20 mouse cellular contexts compared by ENCODE assay signal in the genomic region with DNA sequence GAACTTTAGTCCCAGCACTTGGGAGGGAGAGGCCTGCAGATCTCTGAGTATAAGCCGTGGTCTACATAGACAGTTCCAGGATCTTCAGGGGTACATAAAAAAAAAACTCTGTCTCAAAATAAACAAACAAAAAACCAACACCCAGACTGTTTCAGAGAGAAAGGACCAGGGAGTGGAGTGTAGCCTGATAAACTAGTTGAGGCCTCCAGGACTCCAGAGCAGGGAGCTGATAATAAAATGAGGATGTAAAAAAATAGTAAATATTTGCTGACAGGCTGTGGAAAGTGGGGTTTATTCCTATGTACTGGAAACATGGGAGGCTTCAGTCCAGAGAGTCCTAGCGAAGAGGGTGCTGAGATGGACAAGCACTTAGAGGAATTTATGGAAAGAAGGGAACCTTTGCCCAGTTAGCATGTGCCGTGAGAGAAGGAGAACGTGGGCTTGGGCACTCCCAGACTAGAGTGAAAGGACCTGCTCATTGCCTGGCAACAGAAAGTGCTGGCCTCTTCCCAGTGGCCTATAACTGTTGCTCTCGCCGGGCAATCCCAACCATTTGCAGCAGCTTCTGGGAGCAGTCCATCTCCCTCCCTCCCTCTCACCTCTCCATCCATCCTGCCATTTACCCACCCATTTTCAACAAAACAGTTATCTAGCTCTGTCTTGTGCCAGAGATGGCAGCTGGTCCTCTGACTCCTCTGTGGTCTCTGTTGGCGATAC. TPM values are rescaled to one million over a fixed set of nuclear protein-coding genes. Genes with fewer than 3 reads are reported as not detected.
DNase-seq lines count a peak whose midpoint lies in the region; ATAC-seq and TF ChIP-seq lines count a peak whose summit lies in the region.
"Had no signal": no experiment of that assay in that cellular context is flagged by ENCODE, and none has a peak within 500 bp of the region (broad histone marks: within the 10 kb centered on the region; RNA-seq: fewer than 3 reads in every experiment).

No protein-coding gene starts in this region.

- no peaks in the 10 kb centered on the region for H3K4me1 ChIP-seq in hindbrain, embryonic 16.5 days (ENCODE audit: control insufficient read depth, insufficient read depth, low read depth, low read length)
- peaks cover 4% of the 10 kb centered on the region; the same call in 1 of the 2 replicates for H3K4me1 ChIP-seq in hindbrain, embryonic 13.5 days (replicated peaks)
- H3K4me1 ChIP-seq in G1E (ENCODE audit: insufficient read depth, low read depth, low read length) = peaks cover 43% of the 10 kb centered on the region
- H3K4me1 ChIP-seq in liver, embryonic 11.5 days (replicated peaks; ENCODE audit: control insufficient read depth, insufficient read depth, low read length) = peaks cover 16% of the 10 kb centered on the region
- H3K4me1 ChIP-seq: forebrain, embryonic 10.5 days; intestine, embryonic 15.5 days; lung, embryonic 15.5 days had no signal

- H3K36me3 ChIP-seq in hindbrain, embryonic 16.5 days (ENCODE audit: control insufficient read depth, insufficient read depth, low read length) = peaks cover 5% of the 10 kb centered on the region
- peaks cover 68% of the 10 kb centered on the region for H3K36me3 ChIP-seq in hindbrain, embryonic 13.5 days
- peaks cover 74% of the 10 kb centered on the region for H3K36me3 ChIP-seq in G1E (replicated peaks)
- peaks cover 13% of the 10 kb centered on the region; the same call in 1 of the 2 replicates for H3K36me3 ChIP-seq in liver, embryonic 11.5 days (ENCODE audit: control insufficient read depth, insufficient read depth, low read length)

- H3K9me3 ChIP-seq in hindbrain, embryonic 16.5 days (ENCODE audit: control insufficient read depth, low read length) = no peaks in the 10 kb centered on the region
- no peaks in the 10 kb centered on the region for H3K9me3 ChIP-seq in hindbrain, embryonic 13.5 days
- no peaks in the 10 kb centered on the region for H3K9me3 ChIP-seq in G1E (replicated peaks)
- no peaks in the 10 kb centered on the region for H3K9me3 ChIP-seq in liver, embryonic 11.5 days (ENCODE audit: control insufficient read depth, low read length)
- H3K9me3 ChIP-seq: forebrain, embryonic 10.5 days; intestine, embryonic 15.5 days; lung, embryonic 15.5 days had no signal

- no peak overlapping the region for H3K9ac ChIP-seq in hindbrain, embryonic 16.5 days (ENCODE audit: low read depth, low read length)
- H3K9ac ChIP-seq in hindbrain, embryonic 13.5 days = no peak overlapping the region
- 0 out of 2 replicates have a peak overlapping the region, but pooled peaks have one; percentile 25 for H3K9ac ChIP-seq in liver, embryonic 11.5 days (ENCODE audit: low read depth, low read length)
- H3K9ac ChIP-seq: intestine, embryonic 15.5 days; lung, embryonic 15.5 days had no signal

- H3K4me2 ChIP-seq in hindbrain, embryonic 16.5 days (ENCODE audit: low read length) = no peak overlapping the region
- no peak overlapping the region for H3K4me2 ChIP-seq in hindbrain, embryonic 13.5 days
- H3K4me2 ChIP-seq in liver, embryonic 11.5 days = peak overlapping the region; percentile 36
- H3K4me2 ChIP-seq: intestine, embryonic 15.5 days; lung, embryonic 15.5 days; midbrain, embryonic 11.5 days had no signal

- ATAC-seq in hindbrain, embryonic 16.5 days = peak; percentile 60
- no peak for ATAC-seq in hindbrain, embryonic 13.5 days (ENCODE audit: low FRiP score)
- ATAC-seq in G1E (ENCODE audit: extremely low read depth, insufficient number of reproducible peaks, low FRiP score, poor library complexity, severe bottlenecking) = no peak
- ATAC-seq in liver, embryonic 11.5 days (replicated peaks; ENCODE audit: low FRiP score) = peak; percentile 68

- WGBS in hindbrain, embryonic 16.5 days = 65% methylated on average over 7 of the region's 7 CpGs
- WGBS in hindbrain, embryonic 13.5 days = 83% methylated on average over 7 of the region's 7 CpGs
- WGBS in liver, embryonic 11.5 days = 79% methylated on average over 7 of the region's 7 CpGs

- TF ChIP-seq CTCF in G1E (IDR thresholded peaks at IDR 0.05; ENCODE audit: low read depth, low read length) = no peak

- peak overlapping the region; percentile 23; the same call in 1 of the 2 replicates for H3K27ac ChIP-seq in hindbrain, embryonic 16.5 days (ENCODE audit: low read depth, low read length)
- H3K27ac ChIP-seq in hindbrain, embryonic 13.5 days = no peak overlapping the region
- peak overlapping the region; percentile 77 for H3K27ac ChIP-seq in liver, embryonic 11.5 days (ENCODE audit: low read depth, low read length)
- H3K27ac ChIP-seq: forebrain, embryonic 10.5 days; intestine, embryonic 15.5 days; lung, embryonic 15.5 days had no signal

- DNase-seq in A20 (ENCODE audit: low read depth, low spot score) = peak; percentile 31
- DNase-seq in G1E (ENCODE audit: low spot score) = no peak
- no peak for DNase-seq in liver, embryonic 11.5 days (ENCODE audit: low spot score)
- DNase-seq in frontal cortex, postnatal 36 days (ENCODE audit: low spot score in 2 of 2) = no peak
- DNase-seq in adrenal gland, postnatal 14 days = no peak
- no peak for DNase-seq in adrenal gland, adult 8-10 months
- DNase-seq: cerebellum, adult 2 months; spleen, adult 18-20 months had no signal

- H3K27me3 ChIP-seq in hindbrain, embryonic 16.5 days (replicated peaks; ENCODE audit: control insufficient read depth, insufficient read depth, low read length) = no peaks in the 10 kb centered on the region
- no peaks in the 10 kb centered on the region for H3K27me3 ChIP-seq in hindbrain, embryonic 13.5 days
- H3K27me3 ChIP-seq in G1E (ENCODE audit: insufficient read depth, low read length) = no peaks in the 10 kb centered on the region
- no peaks in the 10 kb centered on the region for H3K27me3 ChIP-seq in liver, embryonic 11.5 days (replicated peaks; ENCODE audit: control insufficient read depth, insufficient read depth, low read length)
- H3K27me3 ChIP-seq: intestine, embryonic 15.5 days; lung, embryonic 15.5 days had no signal

- no peak overlapping the region for H3K4me3 ChIP-seq in hindbrain, embryonic 16.5 days (ENCODE audit: low read length)
- H3K4me3 ChIP-seq in hindbrain, embryonic 13.5 days = no peak overlapping the region
- peak overlapping the region; percentile 65; the same call in 1 of the 2 replicates for H3K4me3 ChIP-seq in G1E (ENCODE audit: low read depth, low read length)
- no peak overlapping the region for H3K4me3 ChIP-seq in liver, embryonic 11.5 days (ENCODE audit: low read depth, low read length)
- H3K4me3 ChIP-seq: forebrain, embryonic 10.5 days; intestine, embryonic 15.5 days; lung, embryonic 15.5 days had no signal

RNA-seq across cellular contexts. Expression of a gene that starts 22.9 kb away (rescaled TPM):
- 18.4 and 20.6 TPM in 2 replicates for polyA plus RNA-seq in hindbrain, embryonic 16.5 days (2015; fragmentation: Nextera tagmentation; extraction: Ambion mirVana)
- polyA plus RNA-seq in hindbrain, embryonic 13.5 days (2015; fragmentation: Nextera tagmentation; extraction: Ambion mirVana) = 20.8 and 21.5 TPM in 2 replicates
- total RNA-seq in G1E (2014; fragmentation: Nextera tagmentation) (27.8 and 28.4 TPM in 2 replicates), G1E (2017) (22.0 and 22.8 TPM in 2 replicates)
- polyA plus RNA-seq in G1E (2012) = 52.0 and 53.0 TPM in 2 replicates
- 41.4 and 43.0 TPM in 2 replicates for polyA plus RNA-seq in liver, embryonic 11.5 days (2014; fragmentation: Nextera tagmentation; extraction: Ambion mirVana)
- 31.3 and 36.4 TPM in 2 replicates for total RNA-seq in adrenal gland, postnatal 14 days (2021)
- 10 to 100 TPM; 51.6 to 58.6 (median 54.9) TPM for total RNA-seq in adrenal gland, adult 8-10 months (2022)

RNA-seq across cellular contexts. Expression of a gene that starts 40.6 kb away (rescaled TPM):
- not detected in 2 replicates for polyA plus RNA-seq in hindbrain, embryonic 16.5 days (2015; fragmentation: Nextera tagmentation; extraction: Ambion mirVana)
- polyA plus RNA-seq in hindbrain, embryonic 13.5 days (2015; fragmentation: Nextera tagmentation; extraction: Ambion mirVana) = not detected in 2 replicates
- total RNA-seq in G1E (2014; fragmentation: Nextera tagmentation) (not detected in 2 replicates), G1E (2017) (not detected in 2 replicates)
- not detected in 2 replicates for polyA plus RNA-seq in G1E (2012)
- not detected in 2 replicates for polyA plus RNA-seq in liver, embryonic 11.5 days (2014; fragmentation: Nextera tagmentation; extraction: Ambion mirVana)
- total RNA-seq in adrenal gland, postnatal 14 days (2021) = not detected in 2 replicates
- not detected for total RNA-seq in adrenal gland, adult 8-10 months (2022)
- total RNA-seq: adrenal gland, postnatal 36 days; left cerebral cortex, postnatal 25 days had no signal
- polyA plus RNA-seq: cerebellum, adult 2 months; embryonic facial prominence, embryonic 11.5 days; forebrain, embryonic 10.5 days; gonadal fat pad, adult 2 months; heart, embryonic 16.5 days; intestine, embryonic 15.5 days; large intestine, adult 2 months; lung, embryonic 15.5 days; midbrain, embryonic 11.5 days had no signal

RNA-seq across cellular contexts. Expression of a gene that starts 43.7 kb away (rescaled TPM):
- 662 and 774 TPM in 2 replicates for polyA plus RNA-seq in hindbrain, embryonic 16.5 days (2015; fragmentation: Nextera tagmentation; extraction: Ambion mirVana)
- 541 and 557 TPM in 2 replicates for polyA plus RNA-seq in hindbrain, embryonic 13.5 days (2015; fragmentation: Nextera tagmentation; extraction: Ambion mirVana)
- 95.7 and 142 TPM in 2 replicates for total RNA-seq in G1E (2014; fragmentation: Nextera tagmentation)
- total RNA-seq in G1E (2017) = 191 and 272 TPM in 2 replicates
- polyA plus RNA-seq in G1E (2012) = 23.8 and 27.4 TPM in 2 replicates
- 823 and 891 TPM in 2 replicates for polyA plus RNA-seq in liver, embryonic 11.5 days (2014; fragmentation: Nextera tagmentation; extraction: Ambion mirVana)
- 1,088 and 1,101 TPM in 2 replicates for total RNA-seq in adrenal gland, postnatal 14 days (2021)
- 100 to 1,000 TPM; 587 to 783 (median 663) TPM for total RNA-seq in adrenal gland, adult 8-10 months (2022)

RNA-seq across cellular contexts. Expression of a gene that starts 44.0 kb away (rescaled TPM):
- polyA plus RNA-seq in hindbrain, embryonic 16.5 days (2015; fragmentation: Nextera tagmentation; extraction: Ambion mirVana) = 63.5 and 64.1 TPM in 2 replicates
- 71.6 and 74.5 TPM in 2 replicates for polyA plus RNA-seq in hindbrain, embryonic 13.5 days (2015; fragmentation: Nextera tagmentation; extraction: Ambion mirVana)
- total RNA-seq in G1E (2014; fragmentation: Nextera tagmentation) (43.4 and 53.5 TPM in 2 replicates), G1E (2017) (11.9 and 16.8 TPM in 2 replicates)
- 94.1 and 106 TPM in 2 replicates for polyA plus RNA-seq in G1E (2012)
- polyA plus RNA-seq in liver, embryonic 11.5 days (2014; fragmentation: Nextera tagmentation; extraction: Ambion mirVana) = 45.1 and 54.6 TPM in 2 replicates
- 35.1 and 36.7 TPM in 2 replicates for total RNA-seq in adrenal gland, postnatal 14 days (2021)
- 10 to 100 TPM; 46.3 to 69.2 (median 59.1) TPM for total RNA-seq in adrenal gland, adult 8-10 months (2022)

Comparison
In these comparisons a context has a peak if more than half of its experiments do, and no peak if none do; other contexts are left out.
1. ATAC-seq: peak in hindbrain, embryonic 16.5 days (single experiment) and liver, embryonic 11.5 days (single experiment); none in hindbrain, embryonic 13.5 days (single experiment) and G1E (single experiment).
2. RNA of a gene that starts 43.7 kb away (polyA plus RNA-seq): 823 to 891 TPM in liver, embryonic 11.5 days, 662 to 774 TPM in hindbrain, embryonic 16.5 days and 541 to 557 TPM in hindbrain, embryonic 13.5 days; 23.8 to 27.4 TPM in G1E; every median in the first group is over 10 times any median in the second.